Mouse (Mus musculus): ENCODE measurements around the gene Zfp831. TPM values are rescaled to one million over a fixed set of nuclear protein-coding genes. Genes with fewer than 3 reads are reported as not detected.

Gene Zfp831
- 13.1 and 19.6 TPM in 2 replicates for polyA plus RNA-seq (2012; ENCODE audit: low replicate concordance)

GRCm38 (mm10) chr2:174643448-174644144 lies at the start of gene Zfp831:
Gene Zfp831 (plus strand): TSS chr2:174643534.

Other genes with a start within 250 kb of the Zfp831 start
- 33.2 and 48.2 TPM in 2 replicates for gene Nelfcd, start 227.7 kb upstream of the Zfp831 start, polyA plus RNA-seq (2012; ENCODE audit: low replicate concordance)
- 162 and 239 TPM in 2 replicates for gene Ctsz, start 204.5 kb upstream of the Zfp831 start, polyA plus RNA-seq (2012; ENCODE audit: low replicate concordance)
- gene Tubb1, start 192.8 kb upstream of the Zfp831 start, polyA plus RNA-seq (2012; ENCODE audit: low replicate concordance): 0.31 and 0.71 TPM in 2 replicates
- 54.2 and 173 TPM in 2 replicates for gene Atp5e, start 179.4 kb upstream of the Zfp831 start, polyA plus RNA-seq (2012; ENCODE audit: low replicate concordance)
- gene Prelid3b, start 170.5 kb upstream of the Zfp831 start, polyA plus RNA-seq (2012; ENCODE audit: low replicate concordance): 10.8 and 26.3 TPM in 2 replicates
- 0.20 and 0.33 TPM in 2 replicates for gene Edn3, start 117.1 kb downstream of the Zfp831 start, polyA plus RNA-seq (2012; ENCODE audit: low replicate concordance)